Mouse (Mus musculus): ENCODE data around the gene Prkn. TPM values are rescaled to one million over a fixed set of nuclear protein-coding genes. Genes with fewer than 3 reads are reported as not detected.

Gene Prkn
- polyA plus RNA-seq, 1 experiment: 1.00 TPM

DNA sequence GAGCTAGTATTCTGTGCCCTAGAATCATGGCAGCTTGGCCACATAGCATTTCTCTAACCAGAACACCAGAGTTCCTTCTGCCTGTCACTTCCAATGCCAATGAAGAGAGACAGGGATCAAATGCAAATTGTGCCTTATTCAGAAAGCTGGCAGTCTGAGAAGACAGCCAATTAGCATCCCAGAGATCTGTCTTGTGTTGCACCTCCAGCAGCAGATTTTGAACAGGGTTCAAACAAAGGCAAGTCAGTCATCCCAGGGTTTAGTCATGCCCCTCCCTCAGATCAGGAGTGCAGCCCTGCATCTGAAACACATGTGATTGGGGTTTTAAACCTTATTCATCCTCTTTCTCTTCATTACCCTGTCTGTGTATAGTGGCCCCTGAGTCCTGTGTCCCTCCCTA is 900.5 kb downstream of the Prkn start:
- Histone ChIP-seq H3K4me3 (replicated peaks) (no peak overlapping the region), H3K4me1 (no peaks in the 10 kb centered on the region; the same call in 1 of the 2 replicates), H3K27me3 (replicated peaks) (no peaks in the 10 kb centered on the region), H3K9me3 (peaks cover 18% of the 10 kb centered on the region; the same call in 1 of the 2 replicates), H3K36me3 (replicated peaks; ENCODE audit: low read length) (no peaks in the 10 kb centered on the region)
- TF ChIP-seq FLI1 (IDR thresholded peaks at IDR 0.05; ENCODE audit: low read length) (no peak), GATA1 (IDR thresholded peaks at IDR 0.05; ENCODE audit: borderline replicate concordance, low read length) (no peak)

GRCm38 (mm10) chr17:11741161-11741560 is 901.0 kb downstream of the Prkn start:
- TF ChIP-seq FLI1 (IDR thresholded peaks at IDR 0.05; ENCODE audit: low read length): no peak
- no peak for TF ChIP-seq GATA1 (IDR thresholded peaks at IDR 0.05; ENCODE audit: borderline replicate concordance, low read length)
- Histone ChIP-seq H3K4me3 (replicated peaks) (no peak overlapping the region), H3K36me3 (replicated peaks; ENCODE audit: low read length) (no peaks in the 10 kb centered on the region), H3K4me1 (no peaks in the 10 kb centered on the region), H3K27me3 (replicated peaks) (no peaks in the 10 kb centered on the region), H3K9me3 (peaks cover 22% of the 10 kb centered on the region; the same call in 1 of the 2 replicates)

- H3K9me3 ChIP-seq: 0 out of 2 replicates have a peak, but pooled peaks cover 3% of the 10 kb centered on the region
- no peak overlapping the region for H3K4me3 ChIP-seq (replicated peaks)
- no peaks in the 10 kb centered on the region for H3K4me1 ChIP-seq
- H3K36me3 ChIP-seq (replicated peaks; ENCODE audit: low read length): no peaks in the 10 kb centered on the region
- no peak for TF ChIP-seq GATA1 (IDR thresholded peaks at IDR 0.05; ENCODE audit: borderline replicate concordance, low read length)
- TF ChIP-seq FLI1 (IDR thresholded peaks at IDR 0.05; ENCODE audit: low read length): no peak
- H3K27me3 ChIP-seq (replicated peaks): no peaks in the 10 kb centered on the region
Observed at GRCm38 (mm10) chr17:11751251-11751650, 911.1 kb downstream of the Prkn start.

- H3K4me3 ChIP-seq (replicated peaks): no peak overlapping the region
- H3K27me3 ChIP-seq (replicated peaks): no peaks in the 10 kb centered on the region
- TF ChIP-seq FLI1 (IDR thresholded peaks at IDR 0.05; ENCODE audit: low read length) (no peak), GATA1 (IDR thresholded peaks at IDR 0.05; ENCODE audit: borderline replicate concordance, low read length) (no peak)
- no peaks in the 10 kb centered on the region for H3K4me1 ChIP-seq
- H3K36me3 ChIP-seq (replicated peaks; ENCODE audit: low read length): no peaks in the 10 kb centered on the region
- H3K9me3 ChIP-seq: 0 out of 2 replicates have a peak, but pooled peaks cover 3% of the 10 kb centered on the region
Observed at GRCm38 (mm10) chr17:11752686-11753085, 912.5 kb downstream of the Prkn start.

- Histone ChIP-seq H3K4me1 (no peaks in the 10 kb centered on the region), H3K9me3 (peaks cover 8% of the 10 kb centered on the region; the same call in 1 of the 2 replicates), H3K4me3 (replicated peaks) (no peak overlapping the region), H3K27me3 (replicated peaks) (no peaks in the 10 kb centered on the region), H3K36me3 (replicated peaks; ENCODE audit: low read length) (no peaks in the 10 kb centered on the region)
- TF ChIP-seq GATA1 (IDR thresholded peaks at IDR 0.05; ENCODE audit: borderline replicate concordance, low read length): no peak
- TF ChIP-seq FLI1 (IDR thresholded peaks at IDR 0.05; ENCODE audit: low read length): no peak
Observed at GRCm38 (mm10) chr17:11765117-11765516, 924.9 kb downstream of the Prkn start.

DNA sequence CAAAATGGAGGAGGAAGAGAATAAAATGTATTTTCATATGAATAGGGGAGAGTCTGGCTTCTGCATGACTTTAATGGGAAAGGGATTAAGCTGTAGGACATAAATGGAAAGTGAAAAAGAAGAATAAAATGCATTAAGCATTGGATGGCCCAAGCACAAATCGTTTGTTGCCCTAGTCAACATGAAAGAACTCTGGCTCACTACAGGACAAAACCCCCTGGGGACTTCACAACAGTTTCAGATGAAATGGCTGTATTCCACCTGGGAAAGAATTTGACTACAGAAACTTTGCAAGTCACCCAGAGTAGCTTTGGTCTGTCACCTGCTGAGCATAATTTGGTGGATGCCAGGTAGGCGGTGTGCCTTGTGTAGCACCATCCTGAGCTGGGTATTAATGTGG is 925.4 kb downstream of the Prkn start:
- Histone ChIP-seq H3K36me3 (replicated peaks; ENCODE audit: low read length) (no peaks in the 10 kb centered on the region), H3K4me1 (no peaks in the 10 kb centered on the region), H3K4me3 (replicated peaks) (no peak overlapping the region), H3K9me3 (peaks cover 7% of the 10 kb centered on the region; the same call in 1 of the 2 replicates), H3K27me3 (replicated peaks) (no peaks in the 10 kb centered on the region)
- TF ChIP-seq GATA1 (IDR thresholded peaks at IDR 0.05; ENCODE audit: borderline replicate concordance, low read length) (no peak), FLI1 (IDR thresholded peaks at IDR 0.05; ENCODE audit: low read length) (no peak)

DNA sequence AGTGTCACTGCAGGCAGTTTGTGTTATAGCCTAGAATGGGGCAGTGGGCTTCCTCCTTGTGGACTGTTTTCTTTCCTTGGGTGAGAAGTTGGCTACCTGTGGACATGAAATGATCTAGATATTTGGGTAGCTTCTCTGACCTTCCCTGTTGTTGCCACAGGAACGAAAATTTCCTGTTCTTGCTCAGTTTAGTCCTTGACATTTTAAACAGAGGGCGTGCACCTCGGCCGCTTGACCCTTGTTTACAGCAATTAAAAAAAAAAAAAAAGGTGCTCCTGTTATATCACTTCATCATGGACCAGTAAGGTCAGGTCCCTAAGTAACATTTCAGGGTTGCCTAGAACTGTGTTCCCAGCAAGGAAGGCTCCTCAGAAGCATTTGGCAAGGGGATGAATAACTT is 927.1 kb downstream of the Prkn start:
- Histone ChIP-seq H3K36me3 (replicated peaks; ENCODE audit: low read length) (no peaks in the 10 kb centered on the region), H3K27me3 (replicated peaks) (no peaks in the 10 kb centered on the region), H3K9me3 (no peaks in the 10 kb centered on the region), H3K4me1 (no peaks in the 10 kb centered on the region), H3K4me3 (replicated peaks) (no peak overlapping the region)
- TF ChIP-seq FLI1 (IDR thresholded peaks at IDR 0.05; ENCODE audit: low read length): no peak
- no peak for TF ChIP-seq GATA1 (IDR thresholded peaks at IDR 0.05; ENCODE audit: borderline replicate concordance, low read length)

- Histone ChIP-seq H3K4me3 (replicated peaks) (no peak overlapping the region), H3K27me3 (replicated peaks) (no peaks in the 10 kb centered on the region), H3K4me1 (no peaks in the 10 kb centered on the region), H3K36me3 (replicated peaks; ENCODE audit: low read length) (no peaks in the 10 kb centered on the region), H3K9me3 (0 out of 2 replicates have a peak, but pooled peaks cover under 1% of the 10 kb centered on the region)
- TF ChIP-seq GATA1 (IDR thresholded peaks at IDR 0.05; ENCODE audit: borderline replicate concordance, low read length) (no peak), FLI1 (IDR thresholded peaks at IDR 0.05; ENCODE audit: low read length) (no peak)
Observed at GRCm38 (mm10) chr17:11768345-11768744, 928.2 kb downstream of the Prkn start.

DNA sequence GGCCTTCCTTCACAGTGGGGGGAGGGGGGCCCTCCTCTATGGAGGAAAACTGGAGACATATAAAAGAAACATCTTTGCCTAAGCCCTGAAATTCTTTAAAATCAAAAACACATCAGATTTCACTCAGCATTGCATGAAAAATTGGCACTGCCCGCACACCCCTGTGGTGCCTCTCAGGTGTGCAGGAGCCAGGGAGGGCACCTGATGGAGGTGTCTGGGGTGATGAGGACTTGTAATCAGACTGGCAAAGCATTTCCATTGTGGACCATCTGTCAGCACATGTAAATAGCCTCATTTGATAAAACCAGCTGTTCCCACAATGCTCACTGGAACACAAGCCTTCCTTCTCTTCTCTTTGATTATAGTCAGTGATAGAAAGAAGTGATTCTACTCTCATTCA is 928.8 kb downstream of the Prkn start:
- Histone ChIP-seq H3K4me3 (replicated peaks) (no peak overlapping the region), H3K36me3 (replicated peaks; ENCODE audit: low read length) (no peaks in the 10 kb centered on the region), H3K27me3 (replicated peaks) (no peaks in the 10 kb centered on the region), H3K4me1 (no peaks in the 10 kb centered on the region), H3K9me3 (0 out of 2 replicates have a peak, but pooled peaks cover 4% of the 10 kb centered on the region)
- TF ChIP-seq FLI1 (IDR thresholded peaks at IDR 0.05; ENCODE audit: low read length): no peak
- no peak for TF ChIP-seq GATA1 (IDR thresholded peaks at IDR 0.05; ENCODE audit: borderline replicate concordance, low read length)

DNA sequence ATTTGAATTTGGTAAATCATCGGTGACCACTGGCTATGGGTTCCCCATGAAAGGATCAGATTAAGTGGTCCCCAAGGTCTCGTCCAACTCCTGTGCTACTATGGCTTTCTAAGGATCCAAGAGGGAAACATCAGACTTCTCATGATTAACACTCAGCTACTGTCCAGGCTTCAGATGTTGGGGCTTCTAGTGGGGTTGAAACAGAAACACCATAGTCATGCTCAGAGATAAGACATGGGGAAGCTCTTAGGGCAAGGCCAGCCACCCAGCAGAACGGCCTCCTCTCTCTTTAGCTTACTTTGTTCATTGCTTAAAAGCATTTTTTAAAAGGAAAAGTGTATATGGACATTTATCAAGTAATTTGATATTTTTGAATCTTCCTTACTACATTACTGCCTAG is 929.3 kb downstream of the Prkn start:
- H3K27me3 ChIP-seq (replicated peaks): no peaks in the 10 kb centered on the region
- H3K4me3 ChIP-seq (replicated peaks): no peak overlapping the region
- TF ChIP-seq FLI1 (IDR thresholded peaks at IDR 0.05; ENCODE audit: low read length) (no peak), GATA1 (IDR thresholded peaks at IDR 0.05; ENCODE audit: borderline replicate concordance, low read length) (no peak)
- H3K4me1 ChIP-seq: no peaks in the 10 kb centered on the region
- 0 out of 2 replicates have a peak, but pooled peaks cover 4% of the 10 kb centered on the region for H3K9me3 ChIP-seq
- H3K36me3 ChIP-seq (replicated peaks; ENCODE audit: low read length): no peaks in the 10 kb centered on the region

DNA sequence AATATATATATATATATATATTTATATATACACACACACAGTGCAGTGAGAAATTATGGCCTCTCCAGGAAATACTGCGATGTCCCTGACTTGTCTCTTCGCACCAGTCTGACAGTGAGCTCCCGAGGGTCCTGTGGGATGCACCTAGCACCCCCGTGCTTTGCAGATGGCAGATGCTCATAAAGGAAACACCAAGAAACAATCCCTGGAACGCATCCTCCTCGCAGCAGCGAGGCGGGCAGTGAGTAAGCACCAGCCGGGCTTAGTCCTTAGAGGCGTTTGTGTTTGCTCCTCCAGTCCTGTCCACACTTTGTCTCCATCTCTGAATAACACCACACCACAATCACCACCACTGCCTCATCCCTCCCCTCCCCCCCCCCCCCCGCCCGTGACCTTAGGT is 939.4 kb downstream of the Prkn start:
- TF ChIP-seq GATA1 (IDR thresholded peaks at IDR 0.05; ENCODE audit: borderline replicate concordance, low read length) (no peak), FLI1 (IDR thresholded peaks at IDR 0.05; ENCODE audit: low read length) (no peak)
- H3K27me3 ChIP-seq (replicated peaks): no peaks in the 10 kb centered on the region
- no peak overlapping the region for H3K4me3 ChIP-seq (replicated peaks)
- no peaks in the 10 kb centered on the region for H3K36me3 ChIP-seq (replicated peaks; ENCODE audit: low read length)
- peaks cover 6% of the 10 kb centered on the region for H3K4me1 ChIP-seq
- no peaks in the 10 kb centered on the region for H3K9me3 ChIP-seq
